Mouse (Mus musculus) B cell, adult 67 days (primary cell): Measurements from ENCODE around the gene Olfr214. TPM values are rescaled to one million over a fixed set of nuclear protein-coding genes. Genes with fewer than 3 reads are reported as not detected.

Experiments used
- total RNA-seq, 2 experiments: library from RNA; stranded (reverse); gene quantifications; 4 replicates each; pipeline ENCODE4 v1.2.4; 2023

The Olfr214 gene
- total RNA-seq = not detected

DNA sequence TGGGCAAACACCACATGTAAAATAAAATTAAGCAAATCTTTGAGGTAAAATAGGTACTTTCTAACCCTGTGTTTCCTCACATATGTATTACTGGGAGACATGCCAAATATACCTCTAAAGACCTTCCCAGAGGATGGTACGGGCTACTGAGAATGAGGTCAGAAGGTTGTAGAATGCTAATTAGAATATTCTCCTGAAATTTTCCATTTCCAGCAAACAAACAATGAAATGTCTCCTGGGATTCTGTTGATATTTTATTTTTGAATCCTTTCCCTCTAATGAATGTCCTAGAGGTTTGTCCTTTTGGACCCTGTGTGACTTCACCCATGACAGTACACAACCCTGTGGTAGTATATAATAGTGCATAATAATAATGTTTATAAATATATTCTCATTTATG lies at the start of gene Olfr214:
Olfr214 (plus strand) TSS at position 301 of the 400 bp plus-strand sequence.

DNA sequence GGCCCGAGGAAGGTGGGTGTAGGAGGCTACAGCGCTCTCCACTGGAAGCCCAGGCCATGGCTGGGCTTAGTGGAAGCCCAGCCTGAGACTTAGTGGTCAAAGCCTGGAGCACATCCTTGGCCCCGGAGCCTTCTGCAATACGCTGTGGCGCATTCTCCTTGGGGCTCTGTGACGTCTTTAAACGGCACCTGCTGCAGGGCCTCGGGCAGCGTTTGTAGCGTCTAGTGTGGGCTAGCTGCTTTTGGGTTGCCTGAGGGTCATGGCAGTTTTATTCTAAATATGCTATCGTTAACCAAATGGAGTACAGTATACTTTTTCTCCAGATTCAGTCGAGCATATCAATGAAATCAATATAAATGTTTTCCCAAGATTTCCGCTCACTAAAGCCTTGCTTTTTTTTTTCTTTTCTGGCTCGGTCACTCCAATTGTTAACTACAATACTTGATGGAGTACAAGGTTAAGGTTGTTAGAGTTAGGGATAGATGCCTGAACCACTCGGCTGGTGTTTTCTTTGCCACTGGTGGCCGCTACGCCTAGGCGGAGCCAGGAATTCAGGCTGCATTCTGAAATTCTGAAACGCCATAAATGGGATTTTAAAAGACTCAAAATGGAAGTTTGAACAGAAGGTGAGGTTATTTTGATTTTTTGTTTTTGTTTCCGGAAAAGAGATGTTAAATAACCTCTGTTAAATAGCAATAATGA lies 47.6 kb upstream of the Olfr214 start, which contains the start of gene Olfr212:
Olfr212 (plus strand) TSS at position 215 of the 702 bp plus-strand sequence.

DNA sequence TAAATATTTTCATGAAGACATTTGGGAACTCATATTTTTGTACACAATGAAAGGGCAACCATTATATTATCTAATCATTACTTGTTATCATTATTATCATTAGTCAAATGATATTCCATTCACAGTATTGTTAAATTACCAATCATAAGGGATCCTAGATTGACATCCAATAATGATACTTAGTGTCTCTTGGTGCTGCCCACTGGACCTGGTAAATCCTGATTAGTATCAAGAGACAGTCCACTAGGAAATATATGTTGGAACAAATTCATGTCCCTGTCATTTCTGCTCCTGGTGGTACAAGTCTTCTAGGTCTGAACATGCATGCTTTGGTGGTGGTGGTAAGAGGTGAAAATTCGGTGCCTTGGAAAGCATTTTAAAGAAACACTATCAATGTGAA lies 15.9 kb upstream of the Olfr214 start, which contains the start of gene Olfr213:
Olfr213 (plus strand) TSS at position 301 of the 400 bp plus-strand sequence.

DNA sequence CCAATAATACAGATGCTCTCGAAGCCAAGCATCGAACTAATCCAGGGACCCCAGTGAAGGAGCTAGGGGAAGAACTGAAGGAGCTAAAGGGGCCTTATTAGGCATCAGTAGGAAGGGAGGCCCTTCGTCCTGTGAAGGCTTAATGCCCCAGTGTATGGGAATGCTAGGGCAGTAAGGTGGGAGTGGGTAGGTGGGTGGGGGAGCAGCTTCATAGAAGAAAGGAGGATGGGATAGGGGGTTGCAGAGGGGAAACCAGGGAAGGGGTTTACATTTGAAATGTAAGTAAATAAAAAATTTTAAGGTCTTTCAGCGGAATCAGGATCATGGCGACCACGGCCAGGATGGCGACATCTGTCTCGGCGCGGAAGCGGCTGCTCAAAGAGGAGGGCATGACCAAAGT lies 3.2 kb upstream of the Olfr214 start, which contains the start of gene Gm5580:
Gm5580 (plus strand) TSS at position 301 of the 400 bp plus-strand sequence.

DNA sequence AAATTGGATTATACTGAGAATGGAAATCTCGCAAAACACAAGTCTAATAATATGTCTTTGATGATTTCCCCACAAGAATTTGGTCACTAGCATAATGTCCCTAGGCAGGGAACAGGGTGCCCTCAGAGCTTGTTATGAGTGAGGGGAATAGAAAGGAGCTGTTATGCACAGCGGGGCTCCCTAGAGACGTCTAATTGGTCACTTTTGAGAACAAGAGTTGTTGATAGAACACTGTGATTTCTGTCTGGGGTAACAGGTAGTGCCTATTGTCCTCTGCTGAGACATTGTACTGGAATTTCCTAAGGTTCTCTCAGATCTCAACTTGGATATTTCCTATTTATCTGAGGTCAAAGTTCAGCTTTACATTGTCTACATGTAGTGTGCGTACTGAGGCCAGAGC lies 30.1 kb downstream of the Olfr214 start, which contains the start of gene Olfr215:
Olfr215 (minus strand) TSS at position 101 of the 400 bp plus-strand sequence.

Other genes starting within 250 kb of the Olfr214 start
- gene March8, start 216.2 kb upstream of the Olfr214 start, total RNA-seq = 1 to 10 TPM in 1 of 2 experiments, under 1 TPM in 1; 0.93 to 3.2 TPM
- gene Alox5, start 93.1 kb upstream of the Olfr214 start, total RNA-seq = not detected
- gene Olfr211, start 65.1 kb upstream of the Olfr214 start, total RNA-seq = not detected
- gene Olfr212, start 47.7 kb upstream of the Olfr214 start, total RNA-seq = under 1 TPM in 1 of 2 experiments, not detected in 1; 0.21 TPM
- not detected for gene Olfr213, start 15.8 kb upstream of the Olfr214 start, total RNA-seq
- gene Gm5580, start 3.1 kb upstream of the Olfr214 start, total RNA-seq = 1 to 10 TPM; 4.2 to 5.9 TPM
- gene Olfr215, start 30.0 kb downstream of the Olfr214 start, total RNA-seq = not detected
- gene Zfp422, start 74.8 kb downstream of the Olfr214 start, total RNA-seq = 10 to 100 TPM; 16.8 to 24.4 TPM
- gene Depp1, start 96.4 kb downstream of the Olfr214 start, total RNA-seq = not detected
- 10 to 100 TPM; 42.5 to 42.9 TPM for gene Rassf4, start 119.7 kb downstream of the Olfr214 start, total RNA-seq
- gene Tmem72, start 162.7 kb downstream of the Olfr214 start, total RNA-seq = under 1 TPM; 0.20 to 0.27 TPM